Mouse (Mus musculus) lung, postnatal 25 days (tissue): ENCODE data around the gene Adarb1.
"Not testable (repeated sequence)": the region's sequence is repeated elsewhere in the genome, so short reads cannot be mapped to it uniquely, and the experiment has no call there.

Experiments used
- DNase-seq: peaks from one replicate; pipeline ENCODE4 v3.0.0; 2022; ENCODE audit warnings: low spot score

Gene Adarb1

DNA sequence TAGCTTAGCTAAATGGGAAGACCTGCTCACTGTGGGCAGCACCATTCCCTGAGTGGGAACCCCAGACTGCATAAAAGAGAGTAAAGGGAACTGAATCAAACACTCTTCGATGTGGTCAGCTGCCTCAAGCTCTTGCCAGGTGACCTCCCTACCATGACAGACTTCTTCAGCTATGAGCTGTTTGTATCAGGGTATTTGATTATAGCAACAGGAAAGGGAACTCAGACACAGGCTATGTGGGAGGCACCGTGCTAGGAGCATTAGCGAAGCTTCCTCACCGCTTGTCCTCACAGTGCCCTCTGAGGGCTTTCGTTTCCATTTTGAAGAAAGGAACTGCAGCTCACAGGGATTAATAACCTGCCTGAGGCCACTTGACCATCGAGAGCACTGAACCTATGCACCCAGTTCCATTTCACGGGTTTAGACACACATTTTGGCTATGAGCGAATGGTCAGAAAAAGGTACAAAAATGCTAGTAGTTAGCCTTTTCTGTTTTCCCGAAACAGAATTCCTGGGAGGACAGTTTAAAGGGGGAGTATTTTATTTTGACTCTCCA, 103.3 kb downstream of the Adarb1 start:
- peak; percentile 14 for DNase-seq

GRCm38 (mm10) chr10:77308978-77309377, 109.1 kb downstream of the Adarb1 start:
- no peak for DNase-seq

- no peak for DNase-seq
Measured at GRCm38 (mm10) chr10:77305766-77306165, 112.3 kb downstream of the Adarb1 start.

DNA sequence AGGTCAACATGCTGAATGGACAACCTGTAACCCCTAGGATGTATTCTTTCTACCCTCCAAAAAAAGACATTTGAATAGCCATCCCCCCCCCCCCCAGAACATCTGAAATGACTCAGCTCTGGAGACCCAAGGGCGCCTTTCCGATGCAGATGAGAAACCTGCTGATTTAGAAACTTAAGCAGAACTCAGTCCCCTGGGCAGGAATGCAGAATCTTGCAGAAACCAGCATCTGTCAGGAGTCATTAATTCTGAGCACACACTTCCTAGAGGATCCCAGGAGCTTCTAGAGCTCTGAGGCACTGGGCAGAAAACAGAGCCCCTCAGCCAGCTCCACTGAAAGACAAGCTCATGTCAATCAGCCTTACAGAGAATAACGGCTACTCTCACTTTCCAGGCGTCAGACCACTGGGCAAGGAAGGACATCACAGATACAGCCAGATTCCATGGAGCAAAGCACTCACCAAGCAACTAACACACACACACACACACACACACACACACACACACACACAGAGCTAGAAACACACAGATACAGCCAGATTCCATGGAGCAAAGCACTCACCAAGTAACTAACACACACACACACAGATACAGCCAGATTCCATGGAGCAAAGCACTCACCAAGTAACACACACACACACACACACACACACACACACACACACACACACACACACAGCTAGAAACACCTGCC, 113.1 kb downstream of the Adarb1 start:
- DNase-seq = no peak

DNA sequence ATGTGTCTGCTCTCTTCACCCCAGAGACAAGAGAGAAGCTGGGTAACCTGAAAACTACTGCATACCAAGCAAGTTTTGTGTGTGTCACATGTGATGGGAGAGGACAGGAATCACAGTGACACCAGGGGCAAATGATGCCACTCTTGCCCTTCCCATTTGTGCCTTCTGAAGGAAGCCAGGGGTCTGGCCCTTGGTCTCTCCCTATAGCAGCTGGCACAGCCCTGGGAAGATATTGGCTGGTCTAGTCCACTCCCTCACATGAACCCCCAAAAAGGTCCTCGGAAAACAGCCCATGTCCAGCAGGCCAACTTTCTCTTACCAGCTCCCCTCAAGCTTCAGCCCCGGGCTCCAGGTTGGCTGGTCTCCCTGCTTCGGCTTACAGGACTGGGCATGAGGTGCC, 113.7 kb downstream of the Adarb1 start:
- DNase-seq = no peak

GRCm38 (mm10) chr10:77300934-77301297, 117.2 kb downstream of the Adarb1 start:
- DNase-seq = no peak

- no peak for DNase-seq
Measured at GRCm38 (mm10) chr10:77300237-77300933, 117.7 kb downstream of the Adarb1 start.

DNA sequence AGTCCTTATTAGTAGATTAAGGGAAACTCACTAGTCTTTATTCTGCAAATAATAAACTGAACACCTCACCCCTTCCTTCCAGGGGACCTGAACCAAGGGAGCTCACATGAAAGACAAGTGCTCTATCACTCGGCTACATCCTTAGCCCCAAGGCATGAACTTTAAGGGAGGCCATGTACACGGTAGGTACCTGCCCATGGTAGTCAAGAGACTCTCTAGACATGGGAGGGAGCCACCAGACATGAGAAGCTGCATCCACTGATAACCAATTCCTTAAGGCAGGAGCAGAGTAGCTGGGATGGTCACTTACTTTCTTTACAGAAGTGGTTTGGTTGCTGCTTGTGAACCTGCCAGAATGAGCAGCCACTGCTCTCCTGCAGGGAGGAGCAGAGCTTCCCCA, 118.9 kb downstream of the Adarb1 start:
- DNase-seq = no peak

- no peak for DNase-seq
Measured at GRCm38 (mm10) chr10:77298621-77299020, 119.4 kb downstream of the Adarb1 start.

DNA sequence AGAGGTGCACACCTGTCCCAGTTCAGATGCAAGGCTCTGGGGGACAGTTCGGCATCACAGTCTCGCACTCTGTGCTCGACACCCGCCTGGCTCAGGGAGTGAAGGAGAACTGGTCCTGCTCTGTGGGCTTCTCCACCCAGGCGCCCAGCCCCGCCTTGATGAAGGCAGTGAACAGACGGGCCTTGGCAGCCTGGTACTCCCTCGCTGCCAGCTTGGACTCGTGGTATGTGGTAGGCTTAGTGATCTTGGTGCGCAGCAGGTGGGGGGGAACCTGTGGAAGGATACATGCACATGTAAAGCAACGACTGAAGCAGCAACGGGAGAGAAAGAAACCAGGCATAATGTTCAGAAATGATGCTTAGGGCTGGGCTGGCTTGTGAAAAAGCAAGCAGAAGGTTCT, 123.4 kb downstream of the Adarb1 start:
- DNase-seq = no peak

DNA sequence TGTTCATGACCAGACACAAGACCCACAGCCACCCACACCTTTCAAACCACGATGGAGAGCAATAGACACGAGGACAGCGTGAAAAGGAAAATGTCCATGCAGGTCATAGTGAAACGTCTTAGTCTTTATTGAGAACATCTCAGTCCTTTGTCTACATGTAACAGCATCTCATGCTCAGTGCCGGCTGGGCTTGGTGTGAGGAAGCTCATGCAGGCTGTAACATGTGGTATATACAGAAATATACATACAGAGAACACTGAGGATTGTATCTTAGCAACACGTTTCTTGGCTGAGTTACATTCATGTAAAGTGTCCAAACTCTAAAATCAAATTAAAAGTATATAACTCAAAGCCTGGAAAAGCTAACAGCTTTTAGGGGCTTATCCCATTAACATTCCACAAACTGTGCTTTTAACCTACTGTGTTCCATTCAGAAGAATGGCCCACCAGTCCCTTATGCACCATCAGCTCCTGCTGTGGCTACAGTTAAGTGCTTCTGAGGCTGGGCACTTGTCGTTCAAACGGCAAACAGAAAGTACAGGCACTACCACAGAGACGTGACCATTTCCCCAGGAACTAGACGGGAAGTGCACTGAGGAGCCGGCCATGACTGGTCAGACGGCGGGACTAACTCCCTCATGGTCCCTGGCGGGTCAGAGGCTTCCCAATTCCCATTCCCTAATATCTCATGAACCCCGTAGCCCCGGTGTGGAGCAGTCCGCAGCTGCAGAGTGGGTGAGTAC, 127.3 kb downstream of the Adarb1 start:
- DNase-seq = no peak

DNA sequence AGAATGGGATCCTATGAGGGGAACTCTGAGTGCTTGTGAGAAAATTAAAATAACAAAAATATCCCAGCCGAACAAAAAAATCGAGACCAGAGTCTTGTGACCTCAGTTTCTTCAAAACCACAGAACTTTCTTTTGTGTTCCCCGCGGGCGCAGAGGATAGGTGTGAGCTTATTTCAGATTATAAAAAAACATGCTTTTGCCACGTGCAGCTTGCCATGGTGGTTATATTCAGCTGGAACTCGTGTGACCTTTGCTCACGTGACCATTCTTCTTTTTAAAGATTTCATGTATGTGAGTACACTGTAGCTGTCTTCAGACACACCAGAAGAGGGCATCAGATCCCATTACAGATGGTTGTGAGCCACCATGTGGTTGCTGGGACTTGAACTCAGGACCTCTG, 128.5 kb downstream of the Adarb1 start:
- DNase-seq = no peak

GRCm38 (mm10) chr10:77288639-77289195, 129.4 kb downstream of the Adarb1 start:
- no peak for DNase-seq

DNA sequence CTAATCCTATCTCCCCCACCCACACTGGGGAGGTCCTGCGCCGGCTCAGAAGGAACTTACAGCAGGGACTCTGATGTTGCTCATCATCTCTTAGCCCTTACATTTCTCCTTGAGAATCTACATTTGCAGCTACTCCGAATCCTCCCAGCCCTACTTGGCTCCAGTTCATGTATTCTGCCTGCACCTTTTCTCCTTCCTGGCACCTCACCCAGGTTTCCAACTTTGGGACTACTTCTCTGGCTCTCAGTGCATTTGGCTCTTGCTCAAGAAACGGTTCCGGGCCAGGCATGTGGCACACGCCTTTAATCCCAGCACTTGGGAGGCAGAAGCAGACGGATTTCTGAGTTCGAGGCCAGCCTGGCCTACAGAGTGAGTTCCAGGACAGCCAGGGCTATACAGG, 130.4 kb downstream of the Adarb1 start:
- no peak for DNase-seq

GRCm38 (mm10) chr10:77284832-77285231, 133.2 kb downstream of the Adarb1 start:
- DNase-seq = no peak

DNA sequence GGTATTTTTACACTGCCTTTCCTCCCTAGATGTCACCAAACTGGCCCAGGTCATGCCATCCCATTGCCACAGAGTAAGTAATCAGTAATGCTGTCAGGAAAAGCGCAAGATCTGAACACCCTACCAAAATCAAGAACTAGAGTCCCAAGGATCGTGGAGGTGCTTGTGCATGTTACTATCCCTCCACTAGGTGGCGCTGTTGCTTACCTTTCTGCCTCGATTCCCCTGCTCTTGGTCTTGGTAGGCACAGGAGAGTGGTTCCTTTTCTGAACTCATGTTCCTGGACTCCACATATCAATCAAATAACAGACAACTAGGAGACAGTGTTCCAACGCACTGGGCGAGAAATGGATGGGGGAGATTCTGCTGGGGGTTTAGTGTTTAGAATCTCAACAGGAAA, 135.2 kb downstream of the Adarb1 start:
- peak; percentile 74 for DNase-seq

GRCm38 (mm10) chr10:77282085-77282484, 136.0 kb downstream of the Adarb1 start:
- DNase-seq = not testable (repeated sequence)

- DNase-seq = no peak
Measured at GRCm38 (mm10) chr10:77273798-77274197, 144.3 kb downstream of the Adarb1 start.

DNA sequence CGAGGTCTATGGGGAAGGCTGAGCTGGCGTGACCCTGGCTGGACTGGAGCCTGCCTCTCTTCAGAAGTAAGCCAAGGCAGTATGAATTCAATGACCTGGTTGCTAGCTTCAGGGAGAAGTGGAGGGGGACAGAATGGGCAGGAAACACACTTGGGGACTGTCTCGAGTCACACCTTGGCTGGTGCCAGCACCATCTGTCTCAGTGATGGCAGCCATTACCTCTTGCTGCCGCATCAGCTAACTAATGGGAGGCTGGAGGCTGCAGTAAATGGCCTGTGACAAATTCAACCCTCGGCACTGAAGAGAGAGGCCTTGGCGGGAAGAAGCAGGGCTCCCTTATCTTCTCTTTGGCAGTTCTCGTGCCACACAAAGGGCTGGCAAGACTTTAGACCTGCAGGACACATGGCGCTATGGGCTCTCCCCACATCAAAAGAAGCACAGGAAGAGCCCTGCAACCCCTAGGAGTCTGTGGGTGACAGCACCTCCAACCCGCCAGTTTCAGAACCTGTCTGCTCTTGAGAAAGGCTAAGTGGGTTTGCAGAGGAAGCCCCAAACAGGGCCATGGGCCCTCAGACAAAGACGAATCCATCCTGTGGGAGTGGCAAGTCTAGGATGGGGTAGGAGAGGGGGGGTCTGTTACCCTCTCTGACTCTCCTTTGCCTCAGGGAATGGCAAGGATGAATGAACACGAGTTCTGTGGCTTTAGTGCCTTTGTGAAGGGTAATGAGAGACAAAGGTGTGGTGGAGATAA, 144.9 kb downstream of the Adarb1 start:
- no peak for DNase-seq

DNA sequence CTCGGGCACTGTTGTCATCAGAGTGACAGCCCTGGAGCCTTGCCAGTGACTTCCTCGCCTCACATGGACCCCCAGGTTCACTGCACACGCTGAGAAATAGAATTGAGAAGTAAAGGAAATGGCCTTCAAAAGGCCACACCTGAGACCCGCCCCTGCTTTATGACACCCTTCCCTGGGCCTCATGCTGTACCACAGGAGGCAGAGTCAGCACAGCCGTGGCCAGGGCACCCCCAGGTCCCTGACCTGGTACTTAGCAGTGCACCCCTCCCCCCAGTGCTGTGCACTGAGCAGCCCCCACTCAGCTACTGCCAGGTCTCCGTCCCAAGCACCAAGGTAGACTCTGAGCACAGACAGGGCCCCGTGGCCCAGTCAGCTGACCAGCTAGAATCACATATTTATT, 148.9 kb downstream of the Adarb1 start:
- DNase-seq = no peak

- no peak for DNase-seq
Measured at GRCm38 (mm10) chr10:77267027-77267426, 151.0 kb downstream of the Adarb1 start.

DNA sequence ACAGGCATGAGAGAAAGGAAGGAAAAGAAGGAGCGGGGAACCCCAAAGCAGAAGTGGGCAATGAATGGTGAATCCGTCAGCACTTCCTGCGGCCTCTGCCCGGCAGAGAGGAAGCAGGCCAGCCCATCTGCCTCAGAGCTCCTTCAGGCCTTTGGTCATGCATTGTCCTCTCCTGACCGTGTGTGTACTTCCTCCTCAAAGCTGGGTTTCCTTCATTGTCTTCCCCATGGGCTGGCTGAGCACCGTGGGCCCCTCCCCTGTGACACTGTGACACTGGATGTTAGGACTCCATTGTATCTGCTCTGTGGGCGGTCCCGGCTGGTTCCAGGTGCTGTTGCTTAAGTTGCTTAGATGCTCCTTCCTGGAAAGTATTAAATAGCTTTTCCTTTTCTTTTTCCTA, 151.8 kb downstream of the Adarb1 start:
- peak; percentile 54 for DNase-seq
